Mouse (Mus musculus) kidney, embryonic 16.5 days (tissue): Measurements from ENCODE around the gene Tbc1d4. TPM values are rescaled to one million over a fixed set of nuclear protein-coding genes. Genes with fewer than 3 reads are reported as not detected.

ENCODE experiments used
- ATAC-seq: fragments of 200-750 bp; cut with Nextera tagmentation; 2 replicates; pipeline ENCODE4 v1.8.0; 2017; ENCODE audit warnings: moderate TSS enrichment; ENCODE audit not compliant: low FRiP score, low TSS enrichment
- H3K27ac ChIP-seq: fragments of 300-500 bp; sonication (generic); 2 replicates; pipeline ENCODE4 v1.5.1; 2014; ENCODE audit warnings: low read length
- H3K27me3 ChIP-seq: fragments of 300-500 bp; sonication (generic); 2 replicates; pipeline ENCODE4 v1.6.1; 2014; ENCODE audit warnings: low read length, control low read depth, mixed read lengths; ENCODE audit not compliant: insufficient read depth
- H3K36me3 ChIP-seq: fragments of 300-500 bp; sonication (generic); 2 replicates; pipeline ENCODE4 v1.6.1; 2014; ENCODE audit warnings: low read length, control low read depth, mixed read lengths; ENCODE audit not compliant: insufficient read depth
- H3K4me1 ChIP-seq: fragments of 300-500 bp; sonication (generic); 2 replicates; pipeline ENCODE4 v1.6.1; 2014; ENCODE audit warnings: low read length, control low read depth, mixed read lengths; ENCODE audit not compliant: insufficient read depth
- H3K4me2 ChIP-seq: fragments of 300-500 bp; sonication (generic); replicated peaks from 2 replicates; pipeline ENCODE4 v1.6.1; 2014; ENCODE audit warnings: low read depth, low read length
- H3K4me3 ChIP-seq: fragments of 300-500 bp; sonication (generic); 2 replicates; pipeline ENCODE4 v1.5.1; 2014; ENCODE audit warnings: mild to moderate bottlenecking, low read length
- H3K9ac ChIP-seq: fragments of 300-500 bp; sonication (generic); replicated peaks from 2 replicates; pipeline ENCODE4 v1.6.1; 2014; ENCODE audit warnings: low read length
- H3K9me3 ChIP-seq: fragments of 300-500 bp; sonication (generic); 2 replicates; pipeline ENCODE4 v1.6.1; 2016; ENCODE audit warnings: low read length, control low read depth
- WGBS: fragments of 180-500 bp; shearing (Covaris S2); extraction: QIAGEN DNeasy Blood & Tissue Kit; methylation state at CpG from one replicate; pipeline ENCODE4 v1.1.7; 2014; 5-methylcytosine and 5-hydroxymethylcytosine counted together
- polyA plus RNA-seq: library from polyadenylated mRNA; unstranded; fragments of >200 nt; fragmentation: Nextera tagmentation; extraction: Ambion mirVana; gene quantifications from 2 replicates; pipeline ENCODE4 v1.2.1, GENCODE M21; 2015

The Tbc1d4 gene
- polyA plus RNA-seq, 1 experiment from 2014 or later = 22.0 TPM

- 88% methylated on average over 1 of the region's 1 CpGs for WGBS
- no peak for ATAC-seq
- H3K4me2 ChIP-seq = no peak overlapping the region
- no peak overlapping the region for H3K27ac ChIP-seq
- no peaks in the 10 kb centered on the region for H3K9me3 ChIP-seq
- H3K4me1 ChIP-seq = peaks cover 9% of the 10 kb centered on the region
- no peaks in the 10 kb centered on the region for H3K27me3 ChIP-seq
- H3K4me3 ChIP-seq = no peak overlapping the region
- no peaks in the 10 kb centered on the region for H3K36me3 ChIP-seq
- H3K9ac ChIP-seq = no peak overlapping the region
These were observed 34.5 kb downstream of the Tbc1d4 start for GRCm38 (mm10) chr14:101574536-101574935.

GRCm38 (mm10) chr14:101573107-101573614 is 35.8 kb downstream of the Tbc1d4 start:
- 59% methylated on average over 7 of the region's 7 CpGs for WGBS
- no peak for ATAC-seq

GRCm38 (mm10) chr14:101568828-101569227 is 40.2 kb downstream of the Tbc1d4 start:
- WGBS = 55% methylated on average over 2 of the region's 2 CpGs
- Histone ChIP-seq H3K27me3 (no peaks in the 10 kb centered on the region), H3K9me3 (no peaks in the 10 kb centered on the region), H3K36me3 (no peaks in the 10 kb centered on the region), H3K27ac (0 out of 2 replicates have a peak overlapping the region, but pooled peaks have one; percentile 24), H3K4me2 (no peak overlapping the region), H3K4me3 (no peak overlapping the region), H3K4me1 (peaks cover 8% of the 10 kb centered on the region; the same call in 1 of the 2 replicates), H3K9ac (no peak overlapping the region)
- ATAC-seq = peak; percentile 80

More at GRCm38 (mm10) chr14:101573107-101573614, 35.8 kb downstream of the Tbc1d4 start:
- Histone ChIP-seq H3K36me3 (no peaks in the 10 kb centered on the region), H3K4me3 (no peak overlapping the region), H3K27ac (no peak overlapping the region), H3K9ac (no peak overlapping the region), H3K9me3 (no peaks in the 10 kb centered on the region), H3K4me1 (peaks cover 15% of the 10 kb centered on the region), H3K4me2 (no peak overlapping the region), H3K27me3 (no peaks in the 10 kb centered on the region)

- Histone ChIP-seq H3K27ac (no peak overlapping the region), H3K9ac (no peak overlapping the region), H3K27me3 (no peaks in the 10 kb centered on the region), H3K36me3 (no peaks in the 10 kb centered on the region), H3K9me3 (no peaks in the 10 kb centered on the region), H3K4me2 (no peak overlapping the region), H3K4me1 (peaks cover 8% of the 10 kb centered on the region; the same call in 1 of the 2 replicates), H3K4me3 (no peak overlapping the region)
- no peak for ATAC-seq
- 73% methylated on average over 2 of the region's 2 CpGs for WGBS
These were observed 42.3 kb downstream of the Tbc1d4 start for GRCm38 (mm10) chr14:101566717-101567116.

GRCm38 (mm10) chr14:101565661-101566060 is 43.3 kb downstream of the Tbc1d4 start:
- H3K27ac ChIP-seq = no peak overlapping the region

GRCm38 (mm10) chr14:101561251-101561701 is 47.7 kb downstream of the Tbc1d4 start:
- Histone ChIP-seq H3K9me3 (no peaks in the 10 kb centered on the region), H3K27ac (no peak overlapping the region), H3K4me2 (no peak overlapping the region), H3K4me1 (peaks cover 3% of the 10 kb centered on the region), H3K36me3 (no peaks in the 10 kb centered on the region), H3K9ac (no peak overlapping the region), H3K4me3 (no peak overlapping the region), H3K27me3 (no peaks in the 10 kb centered on the region)
- WGBS = 73% methylated on average over 12 of the region's 12 CpGs
- no peak for ATAC-seq

More at GRCm38 (mm10) chr14:101565661-101566060, 43.3 kb downstream of the Tbc1d4 start:
- Histone ChIP-seq H3K36me3 (no peaks in the 10 kb centered on the region), H3K9ac (no peak overlapping the region), H3K4me2 (no peak overlapping the region), H3K27me3 (no peaks in the 10 kb centered on the region), H3K4me3 (no peak overlapping the region), H3K4me1 (peaks cover 9% of the 10 kb centered on the region), H3K9me3 (no peaks in the 10 kb centered on the region)
- ATAC-seq = no peak
- 63% methylated on average over 3 of the region's 3 CpGs for WGBS

GRCm38 (mm10) chr14:101559446-101559845 is 49.5 kb downstream of the Tbc1d4 start:
- peaks cover 3% of the 10 kb centered on the region for H3K4me1 ChIP-seq
- H3K27me3 ChIP-seq = no peaks in the 10 kb centered on the region
- no peak overlapping the region for H3K4me2 ChIP-seq
- no peak overlapping the region for H3K27ac ChIP-seq
- no peaks in the 10 kb centered on the region for H3K9me3 ChIP-seq
- H3K9ac ChIP-seq = no peak overlapping the region
- no peak overlapping the region for H3K4me3 ChIP-seq
- H3K36me3 ChIP-seq = no peaks in the 10 kb centered on the region
- no peak for ATAC-seq
- WGBS = 75% methylated on average over 3 of the region's 3 CpGs

- no peaks in the 10 kb centered on the region for H3K36me3 ChIP-seq
- H3K27me3 ChIP-seq = no peaks in the 10 kb centered on the region
- no peak for ATAC-seq
- no peaks in the 10 kb centered on the region for H3K9me3 ChIP-seq
- H3K27ac ChIP-seq = no peak overlapping the region
- no peak overlapping the region for H3K4me3 ChIP-seq
- no peaks in the 10 kb centered on the region for H3K4me1 ChIP-seq
- WGBS = 82% methylated on average over 20 of the region's 20 CpGs
- no peak overlapping the region for H3K9ac ChIP-seq
- H3K4me2 ChIP-seq = no peak overlapping the region
These were observed 60.0 kb downstream of the Tbc1d4 start for GRCm38 (mm10) chr14:101548885-101549573.

- H3K4me3 ChIP-seq = no peak overlapping the region
- 32% methylated on average over 9 of the region's 9 CpGs for WGBS
- H3K27me3 ChIP-seq = no peaks in the 10 kb centered on the region
- H3K4me2 ChIP-seq = no peak overlapping the region
- no peaks in the 10 kb centered on the region for H3K36me3 ChIP-seq
- peaks cover 23% of the 10 kb centered on the region for H3K4me1 ChIP-seq
- H3K9ac ChIP-seq = no peak overlapping the region
- peak; percentile 36 for ATAC-seq
- H3K27ac ChIP-seq = peak overlapping the region; percentile 44; the same call in 1 of the 2 replicates
- no peaks in the 10 kb centered on the region for H3K9me3 ChIP-seq
These were observed 67.1 kb downstream of the Tbc1d4 start for GRCm38 (mm10) chr14:101541863-101542262.

GRCm38 (mm10) chr14:101541141-101541540 is 67.8 kb downstream of the Tbc1d4 start:
- Histone ChIP-seq H3K4me2 (no peak overlapping the region), H3K27me3 (no peaks in the 10 kb centered on the region), H3K4me1 (peaks cover 24% of the 10 kb centered on the region), H3K36me3 (no peaks in the 10 kb centered on the region), H3K9ac (no peak overlapping the region), H3K4me3 (no peak overlapping the region), H3K27ac (no peak overlapping the region), H3K9me3 (no peaks in the 10 kb centered on the region)
- ATAC-seq = no peak
- WGBS = 91% methylated on average over 5 of the region's 5 CpGs
